Mouse (Mus musculus) limb, embryonic 11.5 days (tissue): ENCODE results near the gene Sytl3. TPM values are rescaled to one million over a fixed set of nuclear protein-coding genes. Genes with fewer than 3 reads are reported as not detected.

Source experiments
- ATAC-seq: fragments of 200-750 bp; cut with Nextera tagmentation; 2 replicates; pipeline ENCODE4 v1.8.0; 2017; ENCODE audit warnings: low read depth; ENCODE audit not compliant: insufficient number of reproducible peaks, low FRiP score, low TSS enrichment
- DNase-seq: peaks from one replicate; pipeline ENCODE4 v3.0.0-alpha.2; 2015; ENCODE audit warnings: low spot score
- H3K27ac ChIP-seq: fragments of 300-500 bp; sonication (generic); replicated peaks from 2 replicates; pipeline ENCODE4 v1.5.1; 2014; ENCODE audit warnings: low read depth, mild to moderate bottlenecking, low read length
- H3K27me3 ChIP-seq: fragments of 300-500 bp; sonication (generic); 2 replicates; pipeline ENCODE4 v1.6.1; 2014; ENCODE audit warnings: mild to moderate bottlenecking, low read length, mixed read lengths; ENCODE audit not compliant: control insufficient read depth, insufficient read depth
- H3K36me3 ChIP-seq: fragments of 300-500 bp; sonication (generic); 2 replicates; pipeline ENCODE4 v1.6.1; 2014; ENCODE audit warnings: mild to moderate bottlenecking, low read length, moderate library complexity, mixed read lengths; ENCODE audit not compliant: control insufficient read depth, insufficient read depth
- H3K4me1 ChIP-seq: fragments of 300-500 bp; sonication (generic); 2 replicates; pipeline ENCODE4 v1.6.1; 2014; ENCODE audit warnings: low read length, mixed read lengths; ENCODE audit not compliant: control insufficient read depth, insufficient read depth
- H3K4me2 ChIP-seq: fragments of 300-500 bp; sonication (generic); 2 replicates; pipeline ENCODE4 v1.6.1; 2014; ENCODE audit warnings: low read depth, mild to moderate bottlenecking, moderate library complexity; ENCODE audit not compliant: severe bottlenecking
- H3K4me3 ChIP-seq: fragments of 300-500 bp; sonication (generic); 2 replicates; pipeline ENCODE4 v1.5.1; 2014; ENCODE audit warnings: low read depth, low read length
- H3K9ac ChIP-seq: fragments of 300-500 bp; sonication (generic); 2 replicates; pipeline ENCODE4 v1.6.1; 2014; ENCODE audit warnings: mild to moderate bottlenecking, low read length
- H3K9me3 ChIP-seq: fragments of 300-500 bp; sonication (generic); 2 replicates; pipeline ENCODE4 v1.6.1; 2016; ENCODE audit warnings: low read length; ENCODE audit not compliant: control insufficient read depth
- WGBS: fragments of 180-500 bp; shearing (Covaris S2); extraction: QIAGEN DNeasy Blood & Tissue Kit; methylation state at CpG from one replicate; pipeline ENCODE4 v1.1.7; 2014; 5-methylcytosine and 5-hydroxymethylcytosine counted together
- polyA plus RNA-seq: library from polyadenylated mRNA; unstranded; fragments of >200 nt; fragmentation: Nextera tagmentation; extraction: Ambion mirVana; gene quantifications from 2 replicates; pipeline ENCODE4 v1.2.1, GENCODE M21; 2014

Gene Sytl3
- polyA plus RNA-seq, 1 experiment from 2014 or later, result not detected

- DNase-seq, result no peak
- Histone ChIP-seq H3K9ac (no peak overlapping the region), H3K9me3 (no peaks in the 10 kb centered on the region), H3K4me3 (no peak overlapping the region), H3K27ac (no peak overlapping the region), H3K36me3 (peaks cover 6% of the 10 kb centered on the region), H3K4me1 (peaks cover 17% of the 10 kb centered on the region), H3K4me2 (no peak overlapping the region), H3K27me3 (no peaks in the 10 kb centered on the region)
- no peak for ATAC-seq
- 92% methylated on average over 13 of the region's 13 CpGs for WGBS
Measured at GRCm38 (mm10) chr17:6739266-6739665, 80.4 kb downstream of the Sytl3 start.

- 92% methylated on average over 15 of the region's 15 CpGs for WGBS
- H3K27me3 ChIP-seq, result no peaks in the 10 kb centered on the region
- H3K4me3 ChIP-seq, result no peak overlapping the region
- H3K36me3 ChIP-seq, result peaks cover 6% of the 10 kb centered on the region
- no peak overlapping the region for H3K27ac ChIP-seq
- no peak overlapping the region for H3K4me2 ChIP-seq
- DNase-seq, result no peak
- peaks cover 17% of the 10 kb centered on the region for H3K4me1 ChIP-seq
- H3K9me3 ChIP-seq, result no peaks in the 10 kb centered on the region
- no peak overlapping the region for H3K9ac ChIP-seq
- no peak for ATAC-seq
Measured at GRCm38 (mm10) chr17:6739756-6740155, 80.9 kb downstream of the Sytl3 start.

- peak overlapping the region; percentile 42; the same call in 1 of the 2 replicates for H3K27ac ChIP-seq
- H3K4me3 ChIP-seq, result no peak overlapping the region
- WGBS, result 86% methylated on average over 19 of the region's 19 CpGs
- no peak for ATAC-seq
- no peak for DNase-seq
- no peaks in the 10 kb centered on the region for H3K27me3 ChIP-seq
- peaks cover 17% of the 10 kb centered on the region for H3K4me1 ChIP-seq
- H3K9me3 ChIP-seq, result no peaks in the 10 kb centered on the region
- H3K9ac ChIP-seq, result no peak overlapping the region; the same call in 1 of the 2 replicates
- peaks cover 7% of the 10 kb centered on the region for H3K36me3 ChIP-seq
- no peak overlapping the region for H3K4me2 ChIP-seq
Measured at GRCm38 (mm10) chr17:6740331-6741170, 81.7 kb downstream of the Sytl3 start.

GRCm38 (mm10) chr17:6741271-6741670 lies 82.4 kb downstream of the Sytl3 start:
- Histone ChIP-seq H3K9me3 (no peaks in the 10 kb centered on the region), H3K27me3 (no peaks in the 10 kb centered on the region), H3K4me3 (no peak overlapping the region), H3K4me1 (peaks cover 17% of the 10 kb centered on the region), H3K4me2 (no peak overlapping the region), H3K27ac (no peak overlapping the region), H3K9ac (no peak overlapping the region), H3K36me3 (peaks cover 7% of the 10 kb centered on the region)
- ATAC-seq, result no peak
- 85% methylated on average over 12 of the region's 12 CpGs for WGBS
- DNase-seq, result no peak

GRCm38 (mm10) chr17:6742083-6743038 lies 83.5 kb downstream of the Sytl3 start:
- DNase-seq, result no peak
- H3K27me3 ChIP-seq, result no peaks in the 10 kb centered on the region
- no peak overlapping the region for H3K4me3 ChIP-seq
- H3K9ac ChIP-seq, result no peak overlapping the region
- H3K27ac ChIP-seq, result no peak overlapping the region
- H3K4me1 ChIP-seq, result peaks cover 17% of the 10 kb centered on the region
- H3K4me2 ChIP-seq, result no peak overlapping the region
- 68% methylated on average over 33 of the region's 33 CpGs for WGBS
- peaks cover 7% of the 10 kb centered on the region for H3K36me3 ChIP-seq
- H3K9me3 ChIP-seq, result no peaks in the 10 kb centered on the region
- no peak for ATAC-seq

- no peak overlapping the region for H3K9ac ChIP-seq
- DNase-seq (no peak), ATAC-seq (no peak)
- H3K9me3 ChIP-seq, result no peaks in the 10 kb centered on the region
- H3K36me3 ChIP-seq, result peaks cover 7% of the 10 kb centered on the region
- no peak overlapping the region for H3K27ac ChIP-seq
- WGBS, result 88% methylated on average over 11 of the region's 11 CpGs
- no peaks in the 10 kb centered on the region for H3K27me3 ChIP-seq
- no peak overlapping the region for H3K4me2 ChIP-seq
- no peak overlapping the region for H3K4me3 ChIP-seq
- H3K4me1 ChIP-seq, result peaks cover 19% of the 10 kb centered on the region
Measured at GRCm38 (mm10) chr17:6743039-6743575, 84.2 kb downstream of the Sytl3 start.

GRCm38 (mm10) chr17:6743787-6744239 lies 84.9 kb downstream of the Sytl3 start:
- 34% methylated on average over 11 of the region's 11 CpGs for WGBS
- DNase-seq (no peak), ATAC-seq (no peak)
- Histone ChIP-seq H3K9ac (no peak overlapping the region), H3K36me3 (peaks cover 7% of the 10 kb centered on the region), H3K27ac (no peak overlapping the region), H3K27me3 (no peaks in the 10 kb centered on the region), H3K4me2 (no peak overlapping the region), H3K4me3 (no peak overlapping the region), H3K9me3 (no peaks in the 10 kb centered on the region), H3K4me1 (peaks cover 19% of the 10 kb centered on the region)

- no peaks in the 10 kb centered on the region for H3K9me3 ChIP-seq
- H3K9ac ChIP-seq, result no peak overlapping the region
- H3K4me1 ChIP-seq, result peaks cover 19% of the 10 kb centered on the region
- 0 out of 2 replicates have a peak overlapping the region, but pooled peaks have one; percentile 36 for H3K27ac ChIP-seq
- no peak overlapping the region for H3K4me2 ChIP-seq
- H3K27me3 ChIP-seq, result no peaks in the 10 kb centered on the region
- peaks cover 6% of the 10 kb centered on the region for H3K36me3 ChIP-seq
- ATAC-seq (no peak), DNase-seq (no peak)
- H3K4me3 ChIP-seq, result no peak overlapping the region
- 68% methylated on average over 9 of the region's 9 CpGs for WGBS
Measured at GRCm38 (mm10) chr17:6744366-6744765, 85.5 kb downstream of the Sytl3 start.
